Mouse (Mus musculus): ENCODE results near the gene Lrrc42.
A peak's percentile ranks its signal among the peaks of the same experiment; 100 is the strongest.

The Lrrc42 gene

GRCm38 (mm10) chr4:107278188-107278707 lies 24.9 kb upstream of the Lrrc42 start:
- no peak for TF ChIP-seq GATA4 (IDR thresholded peaks at IDR 0.05; ENCODE audit: insufficient replicate concordance, low read length)

GRCm38 (mm10) chr4:107274511-107274910 lies 21.2 kb upstream of the Lrrc42 start:
- TF ChIP-seq GATA4 (IDR thresholded peaks at IDR 0.05; ENCODE audit: insufficient replicate concordance, low read length): no peak

GRCm38 (mm10) chr4:107273683-107274082 lies 20.4 kb upstream of the Lrrc42 start:
- TF ChIP-seq GATA4 (IDR thresholded peaks at IDR 0.05; ENCODE audit: insufficient replicate concordance, low read length): no peak

- no peak for TF ChIP-seq GATA4 (IDR thresholded peaks at IDR 0.05; ENCODE audit: insufficient replicate concordance, low read length)
Observed at GRCm38 (mm10) chr4:107260001-107260400, 6.7 kb upstream of the Lrrc42 start.

- TF ChIP-seq GATA4 (IDR thresholded peaks at IDR 0.05; ENCODE audit: insufficient replicate concordance, low read length): no peak
Observed at GRCm38 (mm10) chr4:107254414-107254813, 1.1 kb upstream of the Lrrc42 start.

- no peak for TF ChIP-seq GATA4 (IDR thresholded peaks at IDR 0.05; ENCODE audit: insufficient replicate concordance, low read length)
Observed at GRCm38 (mm10) chr4:107252522-107252921, 810 bp downstream of the Lrrc42 start.

- TF ChIP-seq GATA4 (IDR thresholded peaks at IDR 0.05; ENCODE audit: insufficient replicate concordance, low read length): no peak
Observed at GRCm38 (mm10) chr4:107250494-107250893, 2.8 kb downstream of the Lrrc42 start.

- no peak for TF ChIP-seq GATA4 (IDR thresholded peaks at IDR 0.05; ENCODE audit: insufficient replicate concordance, low read length)
Observed at GRCm38 (mm10) chr4:107249471-107249870, 3.9 kb downstream of the Lrrc42 start.

- TF ChIP-seq GATA4 (IDR thresholded peaks at IDR 0.05; ENCODE audit: insufficient replicate concordance, low read length): no peak
Observed at GRCm38 (mm10) chr4:107248061-107248460, 5.3 kb downstream of the Lrrc42 start.

- no peak for TF ChIP-seq GATA4 (IDR thresholded peaks at IDR 0.05; ENCODE audit: insufficient replicate concordance, low read length)
Observed at GRCm38 (mm10) chr4:107247110-107247509, 6.2 kb downstream of the Lrrc42 start.

- no peak for TF ChIP-seq GATA4 (IDR thresholded peaks at IDR 0.05; ENCODE audit: insufficient replicate concordance, low read length)
Observed at GRCm38 (mm10) chr4:107246040-107246439, 7.3 kb downstream of the Lrrc42 start.

- TF ChIP-seq GATA4 (IDR thresholded peaks at IDR 0.05; ENCODE audit: insufficient replicate concordance, low read length): peak; percentile 43; the same call in 1 of the 2 replicates
Observed at GRCm38 (mm10) chr4:107245368-107245767, 8.0 kb downstream of the Lrrc42 start.

- TF ChIP-seq GATA4 (IDR thresholded peaks at IDR 0.05; ENCODE audit: insufficient replicate concordance, low read length): no peak
Observed at GRCm38 (mm10) chr4:107243365-107244333, 9.7 kb downstream of the Lrrc42 start.

GRCm38 (mm10) chr4:107240196-107240595 lies 13.1 kb downstream of the Lrrc42 start:
- no peak for TF ChIP-seq GATA4 (IDR thresholded peaks at IDR 0.05; ENCODE audit: insufficient replicate concordance, low read length)

- TF ChIP-seq GATA4 (IDR thresholded peaks at IDR 0.05; ENCODE audit: insufficient replicate concordance, low read length): no peak
Observed at GRCm38 (mm10) chr4:107238253-107238652, 15.1 kb downstream of the Lrrc42 start.

- TF ChIP-seq GATA4 (IDR thresholded peaks at IDR 0.05; ENCODE audit: insufficient replicate concordance, low read length): no peak
Observed at GRCm38 (mm10) chr4:107232219-107232618, 21.1 kb downstream of the Lrrc42 start.
